Comparison of ENCODE assay signal across 23 mouse cellular contexts in the genomic region with DNA sequence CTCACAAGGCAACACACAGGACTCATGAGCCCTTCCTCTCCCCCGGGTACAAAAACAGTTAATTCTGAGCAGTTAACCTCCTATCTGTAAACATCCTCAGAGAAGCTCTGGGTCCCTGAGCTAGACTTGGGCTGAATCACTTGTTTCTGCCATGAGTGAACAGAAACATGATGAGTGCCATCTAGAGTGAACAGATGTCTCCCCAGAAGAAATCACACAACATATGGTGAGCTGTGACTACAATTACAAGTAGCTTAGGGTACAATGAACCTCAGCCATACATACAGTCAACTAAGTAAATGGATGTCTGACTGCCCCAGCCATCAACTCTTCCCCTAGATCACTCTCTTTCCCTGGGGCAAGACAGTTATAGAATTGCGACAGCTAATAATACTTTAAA. TPM values are rescaled to one million over a fixed set of nuclear protein-coding genes. Genes with fewer than 3 reads are reported as not detected.
DNase-seq lines count a peak whose midpoint lies in the region; ATAC-seq and TF ChIP-seq lines count a peak whose summit lies in the region.
"Had no signal": no experiment of that assay in that cellular context is flagged by ENCODE, and none has a peak within 500 bp of the region (broad histone marks: within the 10 kb centered on the region; RNA-seq: fewer than 3 reads in every experiment).

No protein-coding gene starts in this region.

- no peaks in the 10 kb centered on the region for H3K9me3 ChIP-seq in forebrain, embryonic 15.5 days
- H3K9me3 ChIP-seq in forebrain, embryonic 10.5 days, result no peaks in the 10 kb centered on the region
- H3K9me3 ChIP-seq: embryonic facial prominence, embryonic 15.5 days; hindbrain, embryonic 15.5 days; limb, embryonic 10.5 days; midbrain, embryonic 13.5 days had no signal

- no peak overlapping the region; the same call in 1 of the 2 replicates for H3K27ac ChIP-seq in forebrain, embryonic 15.5 days (replicated peaks)
- H3K27ac ChIP-seq in forebrain, embryonic 10.5 days, result no peak overlapping the region
- no peak overlapping the region for H3K27ac ChIP-seq in left cerebral cortex, adult 2 months
- H3K27ac ChIP-seq: embryonic facial prominence, embryonic 15.5 days; hindbrain, embryonic 15.5 days; kidney, postnatal 0 days; limb, embryonic 10.5 days; midbrain, embryonic 13.5 days; stomach, postnatal 0 days had no signal

- H3K4me1 ChIP-seq in forebrain, embryonic 15.5 days, result no peaks in the 10 kb centered on the region
- no peaks in the 10 kb centered on the region for H3K4me1 ChIP-seq in forebrain, embryonic 10.5 days
- H3K4me1 ChIP-seq: embryonic facial prominence, embryonic 15.5 days; hindbrain, embryonic 15.5 days; limb, embryonic 10.5 days; midbrain, embryonic 13.5 days had no signal

- no peak overlapping the region for H3K4me3 ChIP-seq in forebrain, embryonic 15.5 days
- no peak overlapping the region for H3K4me3 ChIP-seq in forebrain, embryonic 10.5 days
- H3K4me3 ChIP-seq in left cerebral cortex, adult 2 months, result no peak overlapping the region
- H3K4me3 ChIP-seq: embryonic facial prominence, embryonic 15.5 days; hindbrain, embryonic 15.5 days; limb, embryonic 10.5 days; midbrain, embryonic 13.5 days had no signal

- no peak overlapping the region for H3K9ac ChIP-seq in forebrain, embryonic 15.5 days (replicated peaks)
- H3K9ac ChIP-seq: embryonic facial prominence, embryonic 15.5 days; hindbrain, embryonic 15.5 days; midbrain, embryonic 13.5 days had no signal

- no peaks in the 10 kb centered on the region for H3K27me3 ChIP-seq in forebrain, embryonic 15.5 days
- no peaks in the 10 kb centered on the region for H3K27me3 ChIP-seq in forebrain, embryonic 10.5 days (ENCODE audit: poor library complexity, severe bottlenecking)
- H3K27me3 ChIP-seq: embryonic facial prominence, embryonic 15.5 days; hindbrain, embryonic 15.5 days; midbrain, embryonic 13.5 days had no signal

- TF ChIP-seq POLR2A in brain, embryonic 14.5 days (IDR thresholded peaks at IDR 0.05; ENCODE audit: borderline replicate concordance, extremely low read depth, insufficient read depth, insufficient read length, poor library complexity, severe bottlenecking), result no peak

- H3K36me3 ChIP-seq in forebrain, embryonic 15.5 days, result no peaks in the 10 kb centered on the region
- H3K36me3 ChIP-seq in forebrain, embryonic 10.5 days (replicated peaks), result no peaks in the 10 kb centered on the region
- H3K36me3 ChIP-seq: embryonic facial prominence, embryonic 15.5 days; hindbrain, embryonic 15.5 days; limb, embryonic 10.5 days; midbrain, embryonic 13.5 days had no signal

- intact Hi-C loops in left cerebral cortex, adult 2 months (cut with DNase I), result no loop called here

- ATAC-seq in forebrain, embryonic 15.5 days (replicated peaks), result peak; percentile 87
- ATAC-seq: midbrain, embryonic 13.5 days had no signal

- no peak overlapping the region for H3K4me2 ChIP-seq in forebrain, embryonic 15.5 days (replicated peaks)
- H3K4me2 ChIP-seq: embryonic facial prominence, embryonic 15.5 days; heart, embryonic 11.5 days; hindbrain, embryonic 15.5 days; liver, embryonic 11.5 days; midbrain, embryonic 13.5 days had no signal

- DNase-seq in forebrain, embryonic 10.5 days (ENCODE audit: extremely low spot score, low spot score), result no peak
- DNase-seq in left cerebral cortex, adult 11 months (ENCODE audit: low spot score), result peak; percentile 54
- DNase-seq in left cerebral cortex, adult 2 months (ENCODE audit: extremely low spot score in 1 of 2, low spot score in 2 of 2), result no peak
- peak; percentile 83 for DNase-seq in brain, embryonic 14.5 days (ENCODE audit: low read depth)
- peak; percentile 48 to 51 for DNase-seq in layer of hippocampus, adult 8-10 months (ENCODE audit: low spot score in 2 of 2)
- no peak for DNase-seq in urinary bladder, postnatal 25 days (ENCODE audit: low spot score)
- no peak for DNase-seq in kidney, postnatal 10 days
- DNase-seq: adrenal gland, adult 8-10 months; B cell, adult 2 months; heart, postnatal 14 days; kidney, adult 11 months; lung, adult 2 months; lung, postnatal 4 days; thymus, postnatal 14 days had no signal

- TF ChIP-seq CTCF in left cerebral cortex, adult 2 months (IDR thresholded peaks at IDR 0.05), result no peak
- TF ChIP-seq CTCF in brain, embryonic 14.5 days (IDR thresholded peaks at IDR 0.05; ENCODE audit: borderline replicate concordance, extremely low read depth, insufficient read depth, insufficient read length), result no peak

- 85% methylated on average over 2 of the region's 2 CpGs for WGBS in forebrain, embryonic 15.5 days
- 92% methylated on average over 2 of the region's 2 CpGs for WGBS in forebrain, embryonic 10.5 days

RNA-seq across cellular contexts. Expression of gene Ica1l, which starts 7.9 kb away (rescaled TPM):
- 24.9 and 28.1 TPM in 2 replicates for polyA plus RNA-seq in forebrain, embryonic 15.5 days (2015; fragmentation: Nextera tagmentation; extraction: Ambion mirVana)
- polyA plus RNA-seq in forebrain, embryonic 10.5 days (2016; fragmentation: Nextera tagmentation; extraction: Ambion mirVana), result 0.97 and 1.3 TPM in 2 replicates
- total RNA-seq in left cerebral cortex, adult 2 months (2021), result 10 to 100 TPM; 36.2 to 37.8 TPM
- polyA plus RNA-seq in brain, embryonic 14.5 days (2012; rRNA removed), result 19.7 and 27.7 TPM in 2 replicates
- 10 to 100 TPM; 34.3 to 38.9 (median 36.1) TPM for total RNA-seq in layer of hippocampus, adult 8-10 months (2022)

Comparison
In these comparisons a context has a peak if more than half of its experiments do, and no peak if none do; other contexts are left out.
1. DNase-seq: peak in left cerebral cortex, adult 11 months (single experiment), brain, embryonic 14.5 days (single experiment) and layer of hippocampus, adult 8-10 months (2 of 2); none in forebrain, embryonic 10.5 days (single experiment), left cerebral cortex, adult 2 months (0 of 2), urinary bladder, postnatal 25 days (single experiment) and kidney, postnatal 10 days (single experiment).